Mouse (Mus musculus): ENCODE measurements around the gene Zdhhc5. TPM values are rescaled to one million over a fixed set of nuclear protein-coding genes. Genes with fewer than 3 reads are reported as not detected.

Gene Zdhhc5
- polyA plus RNA-seq, 1 experiment, result 14.6 TPM

- TF ChIP-seq CTCF (IDR thresholded peaks at IDR 0.05; ENCODE audit: control insufficient read depth, insufficient read depth, low read length), result no peak
- TF ChIP-seq POLR2A (IDR thresholded peaks at IDR 0.05; ENCODE audit: borderline replicate concordance, control insufficient read depth, low read depth, low read length), result no peak
- H3K27ac ChIP-seq (ENCODE audit: control insufficient read depth, insufficient read depth, low read depth, low read length, poor library complexity), result no peak overlapping the region
- WGBS, result 80% methylated on average over 5 of the region's 5 CpGs
- no peak overlapping the region for H3K4me3 ChIP-seq (replicated peaks; ENCODE audit: control insufficient read depth, low read depth, low read length)
- H3K4me1 ChIP-seq (ENCODE audit: control insufficient read depth, insufficient read depth, low read length), result no peaks in the 10 kb centered on the region
These were observed 41.3 kb upstream of the Zdhhc5 start for GRCm38 (mm10) chr2:84756245-84756644.

- Histone ChIP-seq H3K27ac (ENCODE audit: control insufficient read depth, insufficient read depth, low read depth, low read length, poor library complexity) (no peak overlapping the region), H3K4me3 (replicated peaks; ENCODE audit: control insufficient read depth, low read depth, low read length) (no peak overlapping the region), H3K4me1 (ENCODE audit: control insufficient read depth, insufficient read depth, low read length) (no peaks in the 10 kb centered on the region)
- TF ChIP-seq CTCF (IDR thresholded peaks at IDR 0.05; ENCODE audit: control insufficient read depth, insufficient read depth, low read length) (no peak), POLR2A (IDR thresholded peaks at IDR 0.05; ENCODE audit: borderline replicate concordance, control insufficient read depth, low read depth, low read length) (no peak)
- 62% methylated on average over 6 of the region's 6 CpGs for WGBS
These were observed 35.1 kb upstream of the Zdhhc5 start for GRCm38 (mm10) chr2:84750115-84750514.

- Histone ChIP-seq H3K4me1 (ENCODE audit: control insufficient read depth, insufficient read depth, low read length) (peaks cover 1% of the 10 kb centered on the region; the same call in 1 of the 2 replicates), H3K4me3 (replicated peaks; ENCODE audit: control insufficient read depth, low read depth, low read length) (no peak overlapping the region), H3K27ac (ENCODE audit: control insufficient read depth, insufficient read depth, low read depth, low read length, poor library complexity) (no peak overlapping the region)
- 28% methylated on average over 10 of the region's 10 CpGs for WGBS
- no peak for TF ChIP-seq CTCF (IDR thresholded peaks at IDR 0.05; ENCODE audit: control insufficient read depth, insufficient read depth, low read length)
- TF ChIP-seq POLR2A (IDR thresholded peaks at IDR 0.05; ENCODE audit: borderline replicate concordance, control insufficient read depth, low read depth, low read length), result no peak
These were observed 29.1 kb upstream of the Zdhhc5 start for GRCm38 (mm10) chr2:84744126-84744525.

- H3K4me3 ChIP-seq (replicated peaks; ENCODE audit: control insufficient read depth, low read depth, low read length), result peak within 1 kb of the TSS; percentile 41
- H3K27ac ChIP-seq (ENCODE audit: control insufficient read depth, insufficient read depth, low read depth, low read length, poor library complexity), result no peak within 1 kb of the TSS
- 2% methylated on average over 25 of the region's 25 CpGs for WGBS
- peaks cover 1% of the 10 kb centered on the region; the same call in 1 of the 2 replicates for H3K4me1 ChIP-seq (ENCODE audit: control insufficient read depth, insufficient read depth, low read length)
- TF ChIP-seq CTCF (IDR thresholded peaks at IDR 0.05; ENCODE audit: control insufficient read depth, insufficient read depth, low read length), result no peak
- TF ChIP-seq POLR2A (IDR thresholded peaks at IDR 0.05; ENCODE audit: borderline replicate concordance, control insufficient read depth, low read depth, low read length), result no peak
These were observed 28.6 kb upstream of the Zdhhc5 start, which contains the start of gene Gm19426 for GRCm38 (mm10) chr2:84743561-84743960. Gene Gm19426 (minus strand): TSS chr2:84743655.

- peaks cover 3% of the 10 kb centered on the region for H3K4me1 ChIP-seq (ENCODE audit: control insufficient read depth, insufficient read depth, low read length)
- WGBS, result 8% methylated on average over 26 of the region's 26 CpGs
- TF ChIP-seq POLR2A (IDR thresholded peaks at IDR 0.05; ENCODE audit: borderline replicate concordance, control insufficient read depth, low read depth, low read length) (no peak; the same call in 1 of the 2 replicates), CTCF (IDR thresholded peaks at IDR 0.05; ENCODE audit: control insufficient read depth, insufficient read depth, low read length) (no peak)
- H3K27ac ChIP-seq (ENCODE audit: control insufficient read depth, insufficient read depth, low read depth, low read length, poor library complexity), result no peak overlapping the region
- H3K4me3 ChIP-seq (replicated peaks; ENCODE audit: control insufficient read depth, low read depth, low read length), result peak overlapping the region; percentile 21
These were observed 27.7 kb upstream of the Zdhhc5 start for GRCm38 (mm10) chr2:84742451-84743283.

- Histone ChIP-seq H3K27ac (ENCODE audit: control insufficient read depth, insufficient read depth, low read depth, low read length, poor library complexity) (no peak overlapping the region), H3K4me3 (replicated peaks; ENCODE audit: control insufficient read depth, low read depth, low read length) (no peak overlapping the region), H3K4me1 (ENCODE audit: control insufficient read depth, insufficient read depth, low read length) (peaks cover 3% of the 10 kb centered on the region)
- WGBS, result 78% methylated on average over 5 of the region's 5 CpGs
- no peak for TF ChIP-seq POLR2A (IDR thresholded peaks at IDR 0.05; ENCODE audit: borderline replicate concordance, control insufficient read depth, low read depth, low read length)
- TF ChIP-seq CTCF (IDR thresholded peaks at IDR 0.05; ENCODE audit: control insufficient read depth, insufficient read depth, low read length), result no peak
These were observed 27.0 kb upstream of the Zdhhc5 start for GRCm38 (mm10) chr2:84741841-84742450.

GRCm38 (mm10) chr2:84740608-84741333, 25.8 kb upstream of the Zdhhc5 start:
- Histone ChIP-seq H3K4me1 (ENCODE audit: control insufficient read depth, insufficient read depth, low read length) (peaks cover 3% of the 10 kb centered on the region), H3K4me3 (replicated peaks; ENCODE audit: control insufficient read depth, low read depth, low read length) (no peak overlapping the region), H3K27ac (ENCODE audit: control insufficient read depth, insufficient read depth, low read depth, low read length, poor library complexity) (no peak overlapping the region)
- 82% methylated on average over 15 of the region's 15 CpGs for WGBS
- no peak for TF ChIP-seq POLR2A (IDR thresholded peaks at IDR 0.05; ENCODE audit: borderline replicate concordance, control insufficient read depth, low read depth, low read length)
- no peak for TF ChIP-seq CTCF (IDR thresholded peaks at IDR 0.05; ENCODE audit: control insufficient read depth, insufficient read depth, low read length)
